Mouse (Mus musculus) stomach, embryonic 16.5 days (tissue): Measurements from ENCODE around the gene Ift81. TPM values are rescaled to one million over a fixed set of nuclear protein-coding genes. Genes with fewer than 3 reads are reported as not detected.
A peak's percentile ranks its signal among the peaks of the same experiment; 100 is the strongest.

Source experiments
- ATAC-seq: fragments of 200-750 bp; cut with Nextera tagmentation; 2 replicates; pipeline ENCODE4 v1.8.0; 2017; ENCODE audit warnings: moderate number of reproducible peaks, moderate TSS enrichment; ENCODE audit not compliant: insufficient read depth, low FRiP score
- H3K27ac ChIP-seq: fragments of 300-500 bp; sonication (generic); 2 replicates; pipeline ENCODE4 v1.5.1; 2014; ENCODE audit warnings: low read length
- H3K27me3 ChIP-seq: fragments of 300-500 bp; sonication (generic); 2 replicates; pipeline ENCODE4 v1.6.1; 2014; ENCODE audit warnings: low read length, control low read depth, mixed read lengths; ENCODE audit not compliant: control insufficient read depth, insufficient read depth
- H3K36me3 ChIP-seq: fragments of 300-500 bp; sonication (generic); 2 replicates; pipeline ENCODE4 v1.6.1; 2014; ENCODE audit warnings: low read length; ENCODE audit not compliant: control insufficient read depth, insufficient read depth
- H3K4me1 ChIP-seq: fragments of 300-500 bp; sonication (generic); 2 replicates; pipeline ENCODE4 v1.6.1; 2014; ENCODE audit warnings: low read length, control low read depth, mixed read lengths; ENCODE audit not compliant: control insufficient read depth, insufficient read depth
- H3K4me2 ChIP-seq: fragments of 300-500 bp; sonication (generic); 2 replicates; pipeline ENCODE4 v1.6.1; 2014; ENCODE audit warnings: low read depth, low read length, mixed read lengths
- H3K4me3 ChIP-seq: fragments of 300-500 bp; sonication (generic); replicated peaks from 2 replicates; pipeline ENCODE4 v1.5.1; 2014; ENCODE audit warnings: mild to moderate bottlenecking, low read length
- H3K9ac ChIP-seq: fragments of 300-500 bp; sonication (generic); 2 replicates; pipeline ENCODE4 v1.6.1; 2014; ENCODE audit warnings: low read length
- H3K9me3 ChIP-seq: fragments of 300-500 bp; sonication (generic); replicated peaks from 2 replicates; pipeline ENCODE4 v1.6.1; 2016; ENCODE audit warnings: low read length, control low read depth; ENCODE audit not compliant: control insufficient read depth
- WGBS: fragments of 180-500 bp; shearing (Covaris S2); extraction: QIAGEN DNeasy Blood & Tissue Kit; methylation state at CpG from one replicate; pipeline ENCODE4 v1.1.7; 2014; 5-methylcytosine and 5-hydroxymethylcytosine counted together
- polyA plus RNA-seq: library from polyadenylated mRNA; unstranded; fragments of >200 nt; fragmentation: Nextera tagmentation; extraction: Ambion mirVana; gene quantifications from 2 replicates; pipeline ENCODE4 v1.2.1, GENCODE M21; 2015

Gene Ift81
- polyA plus RNA-seq, 1 experiment from 2014 or later: 36.0 TPM

- ATAC-seq: peak; percentile 35; the same call in 1 of the 2 replicates
- Histone ChIP-seq H3K4me2 (peak overlapping the region; percentile 26), H3K27ac (peak overlapping the region; percentile 78)
Measured at GRCm38 (mm10) chr5:122511405-122511804, 102.9 kb downstream of the Ift81 start.

GRCm38 (mm10) chr5:122510651-122511157 lies 103.6 kb downstream of the Ift81 start:
- no peaks in the 10 kb centered on the region for H3K27me3 ChIP-seq
- ATAC-seq: peak; percentile 73; the same call in 1 of the 2 replicates
- peak overlapping the region; percentile 32 for H3K9ac ChIP-seq
- H3K27ac ChIP-seq: peak overlapping the region; percentile 78
- WGBS: 46% methylated on average over 17 of the region's 17 CpGs
- no peak overlapping the region for H3K4me3 ChIP-seq
- H3K9me3 ChIP-seq: no peaks in the 10 kb centered on the region
- H3K4me2 ChIP-seq: peak overlapping the region; percentile 22
- H3K36me3 ChIP-seq: no peaks in the 10 kb centered on the region
- H3K4me1 ChIP-seq: peaks cover 25% of the 10 kb centered on the region

More at GRCm38 (mm10) chr5:122511405-122511804, 102.9 kb downstream of the Ift81 start:
- Histone ChIP-seq H3K4me1 (peaks cover 25% of the 10 kb centered on the region), H3K27me3 (no peaks in the 10 kb centered on the region), H3K9ac (peak overlapping the region; percentile 32), H3K9me3 (no peaks in the 10 kb centered on the region), H3K4me3 (no peak overlapping the region), H3K36me3 (no peaks in the 10 kb centered on the region)
- WGBS: 18% methylated on average over 9 of the region's 9 CpGs

- peaks cover 25% of the 10 kb centered on the region for H3K4me1 ChIP-seq
- no peak overlapping the region for H3K4me2 ChIP-seq
- ATAC-seq: no peak
- WGBS: 41% methylated on average over 7 of the region's 7 CpGs
- H3K4me3 ChIP-seq: no peak overlapping the region
- no peak overlapping the region for H3K27ac ChIP-seq
- H3K9ac ChIP-seq: no peak overlapping the region
- H3K9me3 ChIP-seq: no peaks in the 10 kb centered on the region
- no peaks in the 10 kb centered on the region for H3K36me3 ChIP-seq
- no peaks in the 10 kb centered on the region for H3K27me3 ChIP-seq
Measured at GRCm38 (mm10) chr5:122509608-122510007, 104.7 kb downstream of the Ift81 start.

GRCm38 (mm10) chr5:122508861-122509306 lies 105.4 kb downstream of the Ift81 start:
- no peak overlapping the region for H3K4me3 ChIP-seq
- peaks cover 19% of the 10 kb centered on the region for H3K4me1 ChIP-seq
- 89% methylated on average over 11 of the region's 11 CpGs for WGBS
- no peak overlapping the region for H3K9ac ChIP-seq
- no peaks in the 10 kb centered on the region for H3K27me3 ChIP-seq
- no peaks in the 10 kb centered on the region for H3K9me3 ChIP-seq
- no peak overlapping the region for H3K4me2 ChIP-seq
- H3K27ac ChIP-seq: no peak overlapping the region
- ATAC-seq: no peak
- H3K36me3 ChIP-seq: no peaks in the 10 kb centered on the region

GRCm38 (mm10) chr5:122507396-122507795 lies 106.9 kb downstream of the Ift81 start:
- H3K36me3 ChIP-seq: no peaks in the 10 kb centered on the region
- no peak for ATAC-seq
- no peak overlapping the region for H3K4me2 ChIP-seq

GRCm38 (mm10) chr5:122506462-122506861 lies 107.9 kb downstream of the Ift81 start:
- no peak overlapping the region for H3K4me3 ChIP-seq
- H3K9ac ChIP-seq: no peak overlapping the region
- H3K4me1 ChIP-seq: peaks cover 15% of the 10 kb centered on the region
- no peak overlapping the region for H3K27ac ChIP-seq
- H3K9me3 ChIP-seq: no peaks in the 10 kb centered on the region
- no peak overlapping the region for H3K4me2 ChIP-seq
- no peaks in the 10 kb centered on the region for H3K27me3 ChIP-seq
- H3K36me3 ChIP-seq: no peaks in the 10 kb centered on the region
- ATAC-seq: no peak
- WGBS: 83% methylated on average over 3 of the region's 3 CpGs

More at GRCm38 (mm10) chr5:122507396-122507795, 106.9 kb downstream of the Ift81 start:
- Histone ChIP-seq H3K4me1 (peaks cover 21% of the 10 kb centered on the region), H3K27ac (no peak overlapping the region), H3K27me3 (no peaks in the 10 kb centered on the region), H3K9ac (no peak overlapping the region), H3K4me3 (no peak overlapping the region), H3K9me3 (no peaks in the 10 kb centered on the region)

GRCm38 (mm10) chr5:122505554-122505953 lies 108.8 kb downstream of the Ift81 start:
- no peak for ATAC-seq
- H3K9me3 ChIP-seq: no peaks in the 10 kb centered on the region
- 74% methylated on average over 5 of the region's 5 CpGs for WGBS
- no peak overlapping the region for H3K4me3 ChIP-seq
- no peaks in the 10 kb centered on the region for H3K27me3 ChIP-seq
- H3K9ac ChIP-seq: no peak overlapping the region
- H3K36me3 ChIP-seq: no peaks in the 10 kb centered on the region
- H3K4me1 ChIP-seq: peaks cover 8% of the 10 kb centered on the region
- H3K27ac ChIP-seq: no peak overlapping the region
- H3K4me2 ChIP-seq: no peak overlapping the region

- Histone ChIP-seq H3K4me1 (peaks cover 16% of the 10 kb centered on the region), H3K36me3 (no peaks in the 10 kb centered on the region), H3K9me3 (no peaks in the 10 kb centered on the region), H3K27me3 (no peaks in the 10 kb centered on the region), H3K4me3 (no peak overlapping the region), H3K4me2 (no peak overlapping the region), H3K27ac (no peak overlapping the region), H3K9ac (no peak overlapping the region)
- ATAC-seq: no peak
- WGBS: 44% methylated on average over 4 of the region's 4 CpGs
Measured at GRCm38 (mm10) chr5:122503760-122504119, 110.6 kb downstream of the Ift81 start.

GRCm38 (mm10) chr5:122503015-122503759 lies 111.1 kb downstream of the Ift81 start:
- peak overlapping the region; percentile 77 for H3K27ac ChIP-seq
- no peaks in the 10 kb centered on the region for H3K9me3 ChIP-seq
- no peaks in the 10 kb centered on the region for H3K36me3 ChIP-seq
- 45% methylated on average over 15 of the region's 15 CpGs for WGBS
- peak overlapping the region; percentile 87 for H3K4me2 ChIP-seq
- no peak for ATAC-seq
- H3K4me1 ChIP-seq: peaks cover 19% of the 10 kb centered on the region
- no peaks in the 10 kb centered on the region for H3K27me3 ChIP-seq
- peak overlapping the region; percentile 95 for H3K4me3 ChIP-seq
- peak overlapping the region; percentile 94 for H3K9ac ChIP-seq
